Mouse (Mus musculus) testis, adult 2 months (tissue): ENCODE results near the gene Tsc22d4.
A peak's percentile ranks its signal among the peaks of the same experiment; 100 is the strongest.

Experiments used
- CTCF ChIP-seq: fragments of 200-500 bp; IDR thresholded peaks from 2 replicates; pipeline ENCODE4 v1.5.1; 2012; ENCODE audit warnings: low read depth, mild to moderate bottlenecking, inconsistent platforms, low read length, moderate library complexity; ENCODE audit not compliant: control insufficient read depth, insufficient read depth, insufficient replicate concordance
- POLR2A ChIP-seq: fragments of 200-500 bp; IDR thresholded peaks from 2 replicates; pipeline ENCODE4 v1.6.1; 2012; ENCODE audit warnings: low read depth, mild to moderate bottlenecking, inconsistent platforms, low read length, moderate library complexity; ENCODE audit not compliant: control insufficient read depth

DNA sequence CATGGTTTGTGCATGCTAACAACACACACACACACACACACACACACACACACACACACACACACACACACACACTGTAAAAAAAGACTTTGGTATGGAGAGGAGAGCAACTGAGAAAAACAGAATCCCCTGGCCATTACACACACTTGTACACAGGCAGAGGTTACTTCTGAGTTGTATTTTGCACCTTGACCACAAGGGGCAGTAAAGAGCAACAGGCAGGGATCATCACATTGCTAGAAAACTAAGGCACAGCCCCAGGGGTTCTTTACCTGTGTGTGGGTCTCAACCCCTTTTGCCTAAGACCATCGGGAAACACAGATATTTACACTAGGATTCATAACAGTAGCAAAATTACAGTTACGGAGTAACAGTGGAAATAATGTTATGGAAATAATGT is 25.2 kb downstream of the Tsc22d4 start:
- peak; percentile 12; the same call in 1 of the 2 replicates for TF ChIP-seq CTCF
- TF ChIP-seq POLR2A = no peak
